10 mouse cellular contexts compared by ENCODE assay signal in the genomic region with DNA sequence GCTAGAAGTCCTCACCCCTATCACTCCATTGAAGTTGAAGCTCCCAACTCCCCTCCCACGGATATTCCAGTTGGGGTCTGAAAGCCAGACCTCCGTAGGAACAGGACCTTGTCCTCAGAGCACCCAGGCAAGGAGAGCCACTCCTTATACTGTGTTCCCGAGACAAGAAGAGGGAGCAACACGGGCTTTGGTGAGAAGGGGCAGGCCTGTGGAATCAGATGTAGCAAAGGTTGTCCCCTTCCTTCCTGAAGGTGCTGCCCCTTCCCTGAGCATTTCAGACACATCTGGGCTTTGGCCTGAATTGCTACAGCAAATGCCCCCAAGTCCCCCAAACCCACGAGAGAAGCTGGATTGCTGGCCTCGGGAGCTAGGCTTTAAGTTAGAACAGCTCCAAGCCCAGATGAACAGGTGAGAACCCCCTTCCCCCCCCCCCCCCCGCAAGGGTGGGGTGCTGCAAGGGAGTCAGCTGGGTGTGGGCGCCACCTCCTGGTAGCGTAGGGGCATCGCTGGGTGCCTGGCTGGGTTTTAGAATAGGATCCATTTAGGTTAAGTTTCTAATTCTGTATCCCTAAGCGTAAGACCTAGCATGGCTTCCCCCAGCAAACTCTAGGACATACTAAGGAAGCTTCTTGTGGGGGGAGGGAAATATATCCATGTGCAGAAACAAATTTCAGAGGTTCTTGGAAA. TPM values are rescaled to one million over a fixed set of nuclear protein-coding genes. Genes with fewer than 3 reads are reported as not detected.
DNase-seq lines count a peak whose midpoint lies in the region; ATAC-seq and TF ChIP-seq lines count a peak whose summit lies in the region.
"Had no signal": no experiment of that assay in that cellular context is flagged by ENCODE, and none has a peak within 500 bp of the region (broad histone marks: within the 10 kb centered on the region; RNA-seq: fewer than 3 reads in every experiment).

No protein-coding gene starts in this region.

- intact Hi-C loops in left cerebral cortex, postnatal 36 days (cut with DNase I): loop anchor here (5.0 kb wide), 1 partner anchor 99 kb away; no protein-coding TSS in a partner anchor

- H3K9me3 ChIP-seq in midbrain, embryonic 16.5 days (replicated peaks; ENCODE audit: control insufficient read depth, low read length, poor library complexity, severe bottlenecking): no peaks in the 10 kb centered on the region
- H3K9me3 ChIP-seq: neural tube, embryonic 13.5 days had no signal

- no peaks in the 10 kb centered on the region for H3K27me3 ChIP-seq in testis, adult 2 months (ENCODE audit: control insufficient read depth, insufficient read depth, low read length)
- no peaks in the 10 kb centered on the region for H3K27me3 ChIP-seq in midbrain, embryonic 16.5 days (ENCODE audit: control insufficient read depth, insufficient read depth, low read depth, low read length)

- no peak overlapping the region for H3K27ac ChIP-seq in testis, adult 2 months (ENCODE audit: control insufficient read depth, insufficient read depth, low read depth, low read length)
- no peak overlapping the region for H3K27ac ChIP-seq in midbrain, embryonic 16.5 days (ENCODE audit: low read length)
- H3K27ac ChIP-seq: neural tube, embryonic 13.5 days had no signal

- TF ChIP-seq CTCF in testis, adult 2 months (IDR thresholded peaks at IDR 0.05; ENCODE audit: control insufficient read depth, insufficient read depth, insufficient replicate concordance, low read depth, low read length): peak; percentile 48; the same call in 1 of the 2 replicates

- H3K9ac ChIP-seq in midbrain, embryonic 16.5 days (ENCODE audit: low read depth, low read length): no peak overlapping the region
- H3K9ac ChIP-seq: neural tube, embryonic 13.5 days had no signal

- 46% methylated on average over 10 of the region's 11 CpGs for WGBS in midbrain, embryonic 16.5 days

- no peak for TF ChIP-seq POLR2A in testis, adult 2 months (IDR thresholded peaks at IDR 0.05; ENCODE audit: control insufficient read depth, low read depth, low read length)

- ATAC-seq in frontal cortex, adult (ENCODE audit: low TSS enrichment): peak; percentile 80
- ATAC-seq in midbrain, embryonic 16.5 days: peak; percentile 8; the same call in 1 of the 2 replicates

- no peaks in the 10 kb centered on the region for H3K4me1 ChIP-seq in testis, adult 2 months (ENCODE audit: control insufficient read depth, insufficient read depth, low read length)
- no peaks in the 10 kb centered on the region for H3K4me1 ChIP-seq in midbrain, embryonic 16.5 days (ENCODE audit: control insufficient read depth, insufficient read depth, low read length)

- no peak overlapping the region for H3K4me2 ChIP-seq in midbrain, embryonic 16.5 days (ENCODE audit: low read length)
- H3K4me2 ChIP-seq: neural tube, embryonic 13.5 days had no signal

- no peak for DNase-seq in testis, postnatal 14 days (ENCODE audit: low spot score)
- DNase-seq in c-Kit-positive CD71-negative TER-119-negative erythroid progenitor cells, embryonic 14.5 days (ENCODE audit: low read depth): peak; percentile 26
- peak; percentile 60 for DNase-seq in kidney, adult 11 months
- DNase-seq in left cerebral cortex, postnatal 36 days (ENCODE audit: low spot score in 2 of 2): peak; percentile 52 to 69
- DNase-seq in telencephalon, adult 2 months (ENCODE audit: low read depth, low spot score): peak; percentile 21

- H3K4me3 ChIP-seq in testis, adult 2 months (ENCODE audit: control insufficient read depth, low read depth, low read length): no peak overlapping the region
- H3K4me3 ChIP-seq in midbrain, embryonic 16.5 days (ENCODE audit: low read depth, low read length): no peak overlapping the region
- H3K4me3 ChIP-seq: erythroblast, embryonic 14.5 days; neural tube, embryonic 13.5 days had no signal

- H3K36me3 ChIP-seq in testis, adult 2 months (ENCODE audit: control insufficient read depth, insufficient read depth, low read length): no peaks in the 10 kb centered on the region
- H3K36me3 ChIP-seq in midbrain, embryonic 16.5 days (ENCODE audit: control insufficient read depth, insufficient read depth, low read length): no peaks in the 10 kb centered on the region

RNA-seq across cellular contexts. Expression of gene Dcaf7, which starts 10.1 kb away (rescaled TPM):
- 65.9 and 66.7 TPM in 2 replicates for polyA plus RNA-seq in testis, adult 2 months (2012; rRNA removed)
- total RNA-seq in left cerebral cortex, postnatal 36 days (2021): 100 to 1,000 TPM; 144 to 147 TPM
- 174 and 187 TPM in 2 replicates for polyA plus RNA-seq in midbrain, embryonic 16.5 days (2015; fragmentation: Nextera tagmentation; extraction: Ambion mirVana)

RNA-seq across cellular contexts. Expression of gene Kcnh6, which starts 18.7 kb away (rescaled TPM):
- 0.41 and 0.46 TPM in 2 replicates for polyA plus RNA-seq in testis, adult 2 months (2012; rRNA removed)
- total RNA-seq in left cerebral cortex, postnatal 36 days (2021): 1 to 10 TPM; 2.1 to 2.2 TPM
- polyA plus RNA-seq in midbrain, embryonic 16.5 days (2015; fragmentation: Nextera tagmentation; extraction: Ambion mirVana): 1.8 and 2.2 TPM in 2 replicates
- polyA plus RNA-seq: erythroblast, embryonic 14.5 days had no signal

RNA-seq across cellular contexts. Expression of gene Ace3, which starts 32.1 kb away (rescaled TPM):
- 78.7 and 82.6 TPM in 2 replicates for polyA plus RNA-seq in testis, adult 2 months (2012; rRNA removed)
- not detected for total RNA-seq in left cerebral cortex, postnatal 36 days (2021)
- polyA plus RNA-seq in midbrain, embryonic 16.5 days (2015; fragmentation: Nextera tagmentation; extraction: Ambion mirVana): 0.09 TPM in 1 of 2 replicates, not detected in the other
- polyA plus RNA-seq: erythroblast, embryonic 14.5 days; neural tube, embryonic 13.5 days had no signal

RNA-seq across cellular contexts. Expression of gene Taco1, which starts 39.3 kb away (rescaled TPM):
- polyA plus RNA-seq in testis, adult 2 months (2012; rRNA removed): 3.5 and 4.3 TPM in 2 replicates
- 10 to 100 TPM; 17.2 to 20.3 TPM for total RNA-seq in left cerebral cortex, postnatal 36 days (2021)
- 7.6 and 8.0 TPM in 2 replicates for polyA plus RNA-seq in midbrain, embryonic 16.5 days (2015; fragmentation: Nextera tagmentation; extraction: Ambion mirVana)

RNA-seq across cellular contexts. Expression of gene Map3k3, which starts 57.8 kb away (rescaled TPM):
- polyA plus RNA-seq in testis, adult 2 months (2012; rRNA removed): 10.5 and 11.3 TPM in 2 replicates
- 10 to 100 TPM; 26.9 to 28.4 TPM for total RNA-seq in left cerebral cortex, postnatal 36 days (2021)
- polyA plus RNA-seq in midbrain, embryonic 16.5 days (2015; fragmentation: Nextera tagmentation; extraction: Ambion mirVana): 10.9 and 12.3 TPM in 2 replicates

Comparison
In these comparisons a context has a peak if more than half of its experiments do, and no peak if none do; other contexts are left out.
1. RNA of gene Ace3, which starts 32.1 kb away (polyA plus RNA-seq): 78.7 to 82.6 TPM in testis, adult 2 months; 0.09 TPM in midbrain, embryonic 16.5 days; every median in the first group is over 10 times any median in the second.